Mouse (Mus musculus): ENCODE measurements around the gene Cyp39a1. TPM values are rescaled to one million over a fixed set of nuclear protein-coding genes. Genes with fewer than 3 reads are reported as not detected.

The Cyp39a1 gene
- polyA plus RNA-seq, 2 experiments, result 2.0 to 3.3 TPM

GRCm38 (mm10) chr17:43789376-43789775 is 122.2 kb downstream of the Cyp39a1 start:
- no peaks in the 10 kb centered on the region for H3K4me1 ChIP-seq (replicated peaks; ENCODE audit: control insufficient read depth in 2 of 2, insufficient read depth in 2 of 2, low read length in 1 of 2)
- no peak overlapping the region for H3K9ac ChIP-seq (replicated peaks)
- H3K27me3 ChIP-seq (ENCODE audit: control insufficient read depth, insufficient read depth, low read length), result no peaks in the 10 kb centered on the region
- no peaks in the 10 kb centered on the region for H3K9me3 ChIP-seq (ENCODE audit: control insufficient read depth, low read length)
- H3K4me2 ChIP-seq (ENCODE audit: low read depth), result no peak overlapping the region
- H3K36me3 ChIP-seq (replicated peaks; ENCODE audit: control insufficient read depth, insufficient read depth, low read depth), result no peaks in the 10 kb centered on the region
- H3K4me3 ChIP-seq (ENCODE audit: insufficient read depth in 1 of 2, low read depth in 2 of 2, low read length in 2 of 2), result no peak overlapping the region
- TF ChIP-seq CTCF (IDR thresholded peaks at IDR 0.05; ENCODE audit: low read depth), result no peak
- TF ChIP-seq EP300 (IDR thresholded peaks at IDR 0.05; ENCODE audit: low read depth), result no peak
- no peak overlapping the region for H3K27ac ChIP-seq
- no peak for ATAC-seq (ENCODE audit: insufficient read depth)
- DNase-seq (ENCODE audit: low read depth in 3 of 3, low spot score in 3 of 3), result no peak

GRCm38 (mm10) chr17:43791751-43792150 is 124.5 kb downstream of the Cyp39a1 start:
- WGBS (ENCODE audit: insufficient replicate concordance), result 69% methylated on average over 3 of the region's 3 CpGs

GRCm38 (mm10) chr17:43794731-43795280 is 127.6 kb downstream of the Cyp39a1 start:
- DNase-seq (ENCODE audit: low read depth in 3 of 3, low spot score in 3 of 3), result no peak
- no peak overlapping the region for H3K4me3 ChIP-seq (ENCODE audit: insufficient read depth in 1 of 2, low read depth in 2 of 2, low read length in 2 of 2)
- H3K4me1 ChIP-seq (replicated peaks; ENCODE audit: control insufficient read depth in 2 of 2, insufficient read depth in 2 of 2, low read length in 1 of 2), result no peaks in the 10 kb centered on the region
- no peak overlapping the region for H3K27ac ChIP-seq
- ATAC-seq (ENCODE audit: insufficient read depth), result no peak
- H3K36me3 ChIP-seq (replicated peaks; ENCODE audit: control insufficient read depth, insufficient read depth, low read depth), result no peaks in the 10 kb centered on the region
- H3K27me3 ChIP-seq (ENCODE audit: control insufficient read depth, insufficient read depth, low read length), result no peaks in the 10 kb centered on the region
- TF ChIP-seq EP300 (IDR thresholded peaks at IDR 0.05; ENCODE audit: low read depth) (no peak), CTCF (IDR thresholded peaks at IDR 0.05; ENCODE audit: low read depth) (no peak)
- 34% methylated on average over 1 of the region's 1 CpGs for WGBS (ENCODE audit: insufficient replicate concordance)
- no peaks in the 10 kb centered on the region for H3K9me3 ChIP-seq (ENCODE audit: control insufficient read depth, low read length)
- no peak overlapping the region for H3K9ac ChIP-seq (replicated peaks)
- H3K4me2 ChIP-seq (ENCODE audit: low read depth), result no peak overlapping the region

More at GRCm38 (mm10) chr17:43791751-43792150, 124.5 kb downstream of the Cyp39a1 start:
- H3K4me3 ChIP-seq (ENCODE audit: insufficient read depth in 1 of 2, low read depth in 2 of 2, low read length in 2 of 2), result no peak overlapping the region
- H3K9ac ChIP-seq (replicated peaks), result no peak overlapping the region
- DNase-seq (ENCODE audit: low read depth in 3 of 3, low spot score in 3 of 3), result no peak
- no peaks in the 10 kb centered on the region for H3K27me3 ChIP-seq (ENCODE audit: control insufficient read depth, insufficient read depth, low read length)
- H3K4me2 ChIP-seq (ENCODE audit: low read depth), result no peak overlapping the region
- TF ChIP-seq EP300 (IDR thresholded peaks at IDR 0.05; ENCODE audit: low read depth) (no peak), CTCF (IDR thresholded peaks at IDR 0.05; ENCODE audit: low read depth) (no peak)
- H3K9me3 ChIP-seq (ENCODE audit: control insufficient read depth, low read length), result no peaks in the 10 kb centered on the region
- ATAC-seq (ENCODE audit: insufficient read depth), result no peak
- no peaks in the 10 kb centered on the region for H3K36me3 ChIP-seq (replicated peaks; ENCODE audit: control insufficient read depth, insufficient read depth, low read depth)
- no peaks in the 10 kb centered on the region for H3K4me1 ChIP-seq (replicated peaks; ENCODE audit: control insufficient read depth in 2 of 2, insufficient read depth in 2 of 2, low read length in 1 of 2)
- no peak overlapping the region for H3K27ac ChIP-seq

Other genes with a start within 250 kb of the Cyp39a1 start
- gene Mep1a, start 164.6 kb upstream of the Cyp39a1 start, polyA plus RNA-seq (2012; rRNA removed), result 0.02 and 0.03 TPM in 2 replicates
- 0.04 TPM in 1 of 2 replicates, not detected in the other for gene Mep1a, start 164.6 kb upstream of the Cyp39a1 start, polyA plus RNA-seq (2014; fragmentation: Nextera tagmentation; extraction: Ambion mirVana)
- 0.05 and 0.07 TPM in 2 replicates for gene Ankrd66, start 123.8 kb upstream of the Cyp39a1 start, polyA plus RNA-seq (2012; rRNA removed)
- gene Ankrd66, start 123.8 kb upstream of the Cyp39a1 start, polyA plus RNA-seq (2014; fragmentation: Nextera tagmentation; extraction: Ambion mirVana), result 0.10 TPM in 1 of 2 replicates, not detected in the other
- gene Pla2g7, start 99.3 kb upstream of the Cyp39a1 start, polyA plus RNA-seq (2012; rRNA removed), result 4.0 and 5.0 TPM in 2 replicates
- gene Pla2g7, start 99.3 kb upstream of the Cyp39a1 start, polyA plus RNA-seq (2014; fragmentation: Nextera tagmentation; extraction: Ambion mirVana), result 9.9 and 10.7 TPM in 2 replicates
- under 0.01 and 0.08 TPM in 2 replicates for gene Tdrd6, start 37.1 kb upstream of the Cyp39a1 start, polyA plus RNA-seq (2012; rRNA removed)
- gene Tdrd6, start 37.1 kb upstream of the Cyp39a1 start, polyA plus RNA-seq (2014; fragmentation: Nextera tagmentation; extraction: Ambion mirVana), result 0.13 TPM in 1 of 2 replicates, not detected in the other
- gene Slc25a27, start 211 bp upstream of the Cyp39a1 start, polyA plus RNA-seq (2012; rRNA removed), result 0.54 and 0.68 TPM in 2 replicates
- 0.28 and 0.39 TPM in 2 replicates for gene Slc25a27, start 211 bp upstream of the Cyp39a1 start, polyA plus RNA-seq (2014; fragmentation: Nextera tagmentation; extraction: Ambion mirVana)
- 0.59 and 0.75 TPM in 2 replicates for gene Rcan2, start 133.9 kb downstream of the Cyp39a1 start, polyA plus RNA-seq (2012; rRNA removed)
- gene Rcan2, start 133.9 kb downstream of the Cyp39a1 start, polyA plus RNA-seq (2014; fragmentation: Nextera tagmentation; extraction: Ambion mirVana), result 0.56 and 0.57 TPM in 2 replicates